Mouse (Mus musculus) layer of hippocampus, postnatal 10 days (tissue): ENCODE results near the gene Tmem216. TPM values are rescaled to one million over a fixed set of nuclear protein-coding genes. Genes with fewer than 3 reads are reported as not detected.

Experiments used
- DNase-seq, 2 experiments: peaks; one replicate each; pipeline ENCODE4 v3.0.0; 2021; ENCODE audit warnings: low spot score in 2 of 2
- total RNA-seq, 2 experiments: library from RNA; stranded (reverse); gene quantifications; 2 replicates each; pipeline ENCODE4 v1.2.3; 2021

Gene Tmem216
- total RNA-seq, 2 experiments from 2014 or later = 12.3 to 13.0 TPM

- no peak for DNase-seq
Observed at GRCm38 (mm10) chr19:10496976-10497375, 59.1 kb downstream of the Tmem216 start.

GRCm38 (mm10) chr19:10495670-10496069 is 60.4 kb downstream of the Tmem216 start:
- DNase-seq = no peak

GRCm38 (mm10) chr19:10486264-10486738 is 69.7 kb downstream of the Tmem216 start:
- peak; percentile 61 to 69 for DNase-seq

Other genes with a start within 250 kb of the Tmem216 start
- 100 to 1,000 TPM; 210 to 226 TPM for gene Syt7, start 167.1 kb downstream of the Tmem216 start, total RNA-seq
- 10 to 100 TPM; 27.4 to 28.0 TPM for gene Lrrc10b, start 98.8 kb downstream of the Tmem216 start, total RNA-seq
- gene Ppp1r32, start 73.3 kb downstream of the Tmem216 start, total RNA-seq = 1 to 10 TPM; 1.9 to 4.7 TPM
- gene Cpsf7, start 31.0 kb downstream of the Tmem216 start, total RNA-seq = 10 to 100 TPM; 71.6 to 74.3 TPM
- 10 to 100 TPM; 52.6 to 53.3 TPM for gene Sdhaf2, start 30.1 kb downstream of the Tmem216 start, total RNA-seq
- gene Cyb561a3, start 20.9 kb upstream of the Tmem216 start, total RNA-seq = 10 to 100 TPM; 13.6 to 17.3 TPM
- gene Tmem138, start 21.1 kb upstream of the Tmem216 start, total RNA-seq = 10 to 100 TPM; 11.7 to 15.3 TPM
- gene Ddb1, start 49.1 kb upstream of the Tmem216 start, total RNA-seq = 100 to 1,000 TPM; 196 to 215 TPM
- 10 to 100 TPM; 27.7 to 28.6 TPM for gene Tkfc, start 49.4 kb upstream of the Tmem216 start, total RNA-seq
- gene Vwce, start 78.0 kb upstream of the Tmem216 start, total RNA-seq = 1 to 10 TPM; 1.0 to 2.3 TPM
- gene Pga5, start 121.8 kb upstream of the Tmem216 start, total RNA-seq = not detected
- 10 to 100 TPM; 24.6 to 26.9 TPM for gene Vps37c, start 132.5 kb upstream of the Tmem216 start, total RNA-seq
- gene Cd5, start 182.8 kb upstream of the Tmem216 start, total RNA-seq = under 1 TPM; 0.29 to 0.32 TPM